Comparison of ENCODE assay signal across 10 mouse cellular contexts in genomic region chr11:108858339-108858804, GRCm38 (mm10).
DNase-seq lines count a peak whose midpoint lies in the region; ATAC-seq and TF ChIP-seq lines count a peak whose summit lies in the region.
"Had no signal": no experiment of that assay in that cellular context is flagged by ENCODE, and none has a peak within 500 bp of the region (broad histone marks: within the 10 kb centered on the region; RNA-seq: fewer than 3 reads in every experiment).

No protein-coding gene starts in this region.

- DNase-seq in liver, adult 2 months (ENCODE audit: extremely low read depth, low read depth, low spot score) = no peak
- DNase-seq in liver = no peak
- peak; percentile 11 to 15 for DNase-seq in layer of hippocampus, postnatal 36 days
- no peak for DNase-seq in gastrocnemius, postnatal 10 days
- DNase-seq: thymus, postnatal 14 days had no signal

- no peak overlapping the region for H3K9ac ChIP-seq in forebrain, embryonic 12.5 days
- no peak overlapping the region for H3K9ac ChIP-seq in forebrain, embryonic 16.5 days (replicated peaks; ENCODE audit: low read depth, low read length)
- H3K9ac ChIP-seq in liver, adult 2 months (ENCODE audit: low read depth, low read length) = no peak overlapping the region
- H3K9ac ChIP-seq in midbrain, embryonic 16.5 days (ENCODE audit: low read depth, low read length) = no peak overlapping the region
- H3K9ac ChIP-seq: intestine, embryonic 15.5 days had no signal

- no peaks in the 10 kb centered on the region for H3K36me3 ChIP-seq in forebrain, embryonic 12.5 days (replicated peaks)
- H3K36me3 ChIP-seq in forebrain, embryonic 16.5 days (ENCODE audit: control insufficient read depth, insufficient read depth) = no peaks in the 10 kb centered on the region
- H3K36me3 ChIP-seq in liver, adult 2 months (ENCODE audit: control insufficient read depth, insufficient read depth, low read length) = no peaks in the 10 kb centered on the region
- H3K36me3 ChIP-seq in midbrain, embryonic 16.5 days (ENCODE audit: control insufficient read depth, insufficient read depth, low read length) = no peaks in the 10 kb centered on the region
- H3K36me3 ChIP-seq: intestine, embryonic 15.5 days had no signal

- no peak for TF ChIP-seq CTCF in liver, adult 2 months (IDR thresholded peaks at IDR 0.05; ENCODE audit: low read depth, low read length)

- WGBS in forebrain, embryonic 12.5 days = 73% methylated on average over 3 of the region's 3 CpGs
- WGBS in forebrain, embryonic 16.5 days = 48% methylated on average over 3 of the region's 3 CpGs
- WGBS in liver, adult 2 months = 43% methylated on average over 3 of the region's 3 CpGs
- 53% methylated on average over 3 of the region's 3 CpGs for WGBS in midbrain, embryonic 16.5 days

- no peaks in the 10 kb centered on the region for H3K9me3 ChIP-seq in forebrain, embryonic 12.5 days
- no peaks in the 10 kb centered on the region for H3K9me3 ChIP-seq in forebrain, embryonic 16.5 days (ENCODE audit: control insufficient read depth, low read length)
- no peaks in the 10 kb centered on the region for H3K9me3 ChIP-seq in midbrain, embryonic 16.5 days (replicated peaks; ENCODE audit: control insufficient read depth, low read length, poor library complexity, severe bottlenecking)
- H3K9me3 ChIP-seq: intestine, embryonic 15.5 days had no signal

- H3K27me3 ChIP-seq in forebrain, embryonic 12.5 days = no peaks in the 10 kb centered on the region
- H3K27me3 ChIP-seq in forebrain, embryonic 16.5 days (replicated peaks; ENCODE audit: control insufficient read depth, insufficient read depth, low read length) = no peaks in the 10 kb centered on the region
- no peaks in the 10 kb centered on the region for H3K27me3 ChIP-seq in liver, adult 2 months (ENCODE audit: control insufficient read depth, insufficient read depth, low read length)
- H3K27me3 ChIP-seq in midbrain, embryonic 16.5 days (ENCODE audit: control insufficient read depth, insufficient read depth, low read depth, low read length) = no peaks in the 10 kb centered on the region
- H3K27me3 ChIP-seq: intestine, embryonic 15.5 days had no signal

- peaks cover 24% of the 10 kb centered on the region for H3K4me1 ChIP-seq in forebrain, embryonic 12.5 days
- peaks cover 11% of the 10 kb centered on the region for H3K4me1 ChIP-seq in forebrain, embryonic 16.5 days (replicated peaks; ENCODE audit: control insufficient read depth, insufficient read depth, low read length)
- peaks cover 8% of the 10 kb centered on the region for H3K4me1 ChIP-seq in liver, adult 2 months (ENCODE audit: control insufficient read depth, insufficient read depth, low read length)
- peaks cover 19% of the 10 kb centered on the region for H3K4me1 ChIP-seq in midbrain, embryonic 16.5 days (ENCODE audit: control insufficient read depth, insufficient read depth, low read length)

- 0 out of 2 replicates have a peak overlapping the region, but pooled peaks have one; percentile 25 for H3K27ac ChIP-seq in forebrain, embryonic 12.5 days
- no peak overlapping the region; the same call in 1 of the 2 replicates for H3K27ac ChIP-seq in forebrain, embryonic 16.5 days (ENCODE audit: low read length)
- peak overlapping the region; percentile 23 for H3K27ac ChIP-seq in liver, adult 2 months (replicated peaks; ENCODE audit: insufficient read depth, low read depth, low read length)
- H3K27ac ChIP-seq in midbrain, embryonic 16.5 days (ENCODE audit: low read length) = peak overlapping the region; percentile 1
- H3K27ac ChIP-seq: intestine, embryonic 15.5 days had no signal

- H3K4me2 ChIP-seq in forebrain, embryonic 12.5 days = no peak overlapping the region
- no peak overlapping the region for H3K4me2 ChIP-seq in forebrain, embryonic 16.5 days (ENCODE audit: low read length)
- H3K4me2 ChIP-seq in midbrain, embryonic 16.5 days (ENCODE audit: low read length) = no peak overlapping the region
- H3K4me2 ChIP-seq: intestine, embryonic 15.5 days had no signal

- no peaks in the 10 kb centered on the region for H3K79me2 ChIP-seq in liver, adult 2 months (ENCODE audit: control insufficient read depth, insufficient read depth, low read length)

- ATAC-seq in forebrain, embryonic 12.5 days (ENCODE audit: low FRiP score) = no peak
- ATAC-seq in forebrain, embryonic 16.5 days = no peak
- ATAC-seq in midbrain, embryonic 16.5 days = 0 out of 2 replicates have a peak, but pooled peaks have one; percentile 56
- ATAC-seq: activated CD4-positive, CD25-positive, alpha-beta regulatory T cell, adult 4 months had no signal

- TF ChIP-seq POLR2A in liver, adult 2 months (IDR thresholded peaks at IDR 0.05; ENCODE audit: extremely low read depth, insufficient read depth, low read length) = no peak

- no peak overlapping the region for H3K4me3 ChIP-seq in forebrain, embryonic 12.5 days (replicated peaks)
- no peak overlapping the region for H3K4me3 ChIP-seq in forebrain, embryonic 16.5 days (replicated peaks; ENCODE audit: low read length)
- H3K4me3 ChIP-seq in liver, adult 2 months (ENCODE audit: insufficient read depth, low read depth, low read length) = no peak overlapping the region
- H3K4me3 ChIP-seq in midbrain, embryonic 16.5 days (ENCODE audit: low read depth, low read length) = no peak overlapping the region
- H3K4me3 ChIP-seq: intestine, embryonic 15.5 days had no signal

Comparison
In these comparisons a context has a peak if more than half of its experiments do, and no peak if none do; other contexts are left out.
1. DNase-seq: peak in layer of hippocampus, postnatal 36 days (2 of 2); none in liver, adult 2 months (single experiment), liver (single experiment) and gastrocnemius, postnatal 10 days (single experiment).